Mouse (Mus musculus) right cerebral cortex, postnatal 14 days (tissue): ENCODE measurements around the gene Map4k4.
A peak's percentile ranks its signal among the peaks of the same experiment; 100 is the strongest.

Experiments
- DNase-seq: peaks from one replicate; pipeline ENCODE4 v3.0.0; 2022

Map4k4 gene

GRCm38 (mm10) chr1:39900181-39901005 lies at the start of gene Map4k4:
Gene Map4k4, plus strand, starts transcription at chr1:39900913.
- peak; percentile 67 for DNase-seq

GRCm38 (mm10) chr1:39855949-39856348 lies 44.8 kb upstream of the Map4k4 start:
- no peak for DNase-seq

- DNase-seq = no peak
Observed at GRCm38 (mm10) chr1:39856795-39857447, 43.8 kb upstream of the Map4k4 start.

- no peak for DNase-seq
Observed at GRCm38 (mm10) chr1:39857448-39857820, 43.3 kb upstream of the Map4k4 start.

GRCm38 (mm10) chr1:39859213-39859612 lies 41.5 kb upstream of the Map4k4 start:
- no peak for DNase-seq

GRCm38 (mm10) chr1:39866367-39867141 lies 34.2 kb upstream of the Map4k4 start:
- DNase-seq = no peak

- DNase-seq = no peak
Observed at GRCm38 (mm10) chr1:39867142-39867525, 33.6 kb upstream of the Map4k4 start.

GRCm38 (mm10) chr1:39867966-39868593 lies 32.6 kb upstream of the Map4k4 start:
- no peak for DNase-seq

GRCm38 (mm10) chr1:39868825-39869571 lies 31.7 kb upstream of the Map4k4 start:
- no peak for DNase-seq

GRCm38 (mm10) chr1:39869721-39870201 lies 31.0 kb upstream of the Map4k4 start:
- DNase-seq = no peak

- DNase-seq = no peak
Observed at GRCm38 (mm10) chr1:39877981-39878380, 22.7 kb upstream of the Map4k4 start.

- no peak for DNase-seq
Observed at GRCm38 (mm10) chr1:39882505-39882904, 18.2 kb upstream of the Map4k4 start.

GRCm38 (mm10) chr1:39884803-39885515 lies 15.8 kb upstream of the Map4k4 start:
- DNase-seq = no peak

- no peak for DNase-seq
Observed at GRCm38 (mm10) chr1:39887997-39888396, 12.7 kb upstream of the Map4k4 start.

GRCm38 (mm10) chr1:39889429-39889828 lies 11.3 kb upstream of the Map4k4 start:
- no peak for DNase-seq

- no peak for DNase-seq
Observed at GRCm38 (mm10) chr1:39889973-39890372, 10.7 kb upstream of the Map4k4 start.

GRCm38 (mm10) chr1:39893153-39893880 lies 7.4 kb upstream of the Map4k4 start:
- no peak for DNase-seq

- DNase-seq = no peak
Observed at GRCm38 (mm10) chr1:39895097-39895496, 5.6 kb upstream of the Map4k4 start.

GRCm38 (mm10) chr1:39895506-39895905 lies 5.2 kb upstream of the Map4k4 start:
- no peak for DNase-seq

GRCm38 (mm10) chr1:39896581-39896980 lies 4.1 kb upstream of the Map4k4 start:
- DNase-seq = no peak

- DNase-seq = no peak
Observed at GRCm38 (mm10) chr1:39898686-39899085, 2.0 kb upstream of the Map4k4 start.
